Mouse (Mus musculus) c-Kit-positive CD71-positive TER-119-negative erythroid progenitor cells, embryonic 14.5 days (primary cell): ENCODE measurements around the gene Ccl22.

Experiments used
- DNase-seq: peaks from one replicate; pipeline ENCODE4 v3.0.0-alpha.2; 2013; ENCODE audit warnings: low read depth

Ccl22 gene

DNA sequence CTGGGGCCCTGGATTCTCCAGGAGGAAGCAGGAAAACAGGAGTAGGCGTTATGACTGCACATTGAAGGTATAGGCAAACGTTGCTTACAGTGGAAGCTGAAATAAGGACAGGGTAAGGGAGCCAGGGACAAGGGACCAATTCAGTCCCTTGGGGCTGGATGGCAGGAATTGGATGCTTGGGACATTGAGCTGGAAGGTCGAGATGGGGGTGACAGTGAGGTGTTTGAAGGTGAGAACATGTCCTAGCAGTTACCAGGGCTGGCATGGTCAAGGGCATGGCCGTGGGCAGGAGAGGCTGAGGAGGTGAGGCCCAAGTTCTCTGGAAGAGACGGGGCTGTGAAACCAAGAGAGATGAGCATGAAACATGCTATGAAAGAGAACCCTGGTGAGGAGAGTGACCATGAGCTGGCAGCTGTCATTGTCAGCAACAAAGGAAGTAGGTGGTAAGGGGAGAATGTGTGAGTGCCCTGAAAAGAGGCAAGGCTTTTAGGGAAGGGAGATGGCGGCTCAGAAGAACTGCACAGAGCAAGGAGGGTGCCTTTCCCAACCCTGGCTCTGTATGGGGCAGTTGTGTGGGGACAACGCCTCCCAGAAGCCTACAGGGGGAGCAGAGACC lies 10.5 kb upstream of the Ccl22 start:
- no peak for DNase-seq

DNA sequence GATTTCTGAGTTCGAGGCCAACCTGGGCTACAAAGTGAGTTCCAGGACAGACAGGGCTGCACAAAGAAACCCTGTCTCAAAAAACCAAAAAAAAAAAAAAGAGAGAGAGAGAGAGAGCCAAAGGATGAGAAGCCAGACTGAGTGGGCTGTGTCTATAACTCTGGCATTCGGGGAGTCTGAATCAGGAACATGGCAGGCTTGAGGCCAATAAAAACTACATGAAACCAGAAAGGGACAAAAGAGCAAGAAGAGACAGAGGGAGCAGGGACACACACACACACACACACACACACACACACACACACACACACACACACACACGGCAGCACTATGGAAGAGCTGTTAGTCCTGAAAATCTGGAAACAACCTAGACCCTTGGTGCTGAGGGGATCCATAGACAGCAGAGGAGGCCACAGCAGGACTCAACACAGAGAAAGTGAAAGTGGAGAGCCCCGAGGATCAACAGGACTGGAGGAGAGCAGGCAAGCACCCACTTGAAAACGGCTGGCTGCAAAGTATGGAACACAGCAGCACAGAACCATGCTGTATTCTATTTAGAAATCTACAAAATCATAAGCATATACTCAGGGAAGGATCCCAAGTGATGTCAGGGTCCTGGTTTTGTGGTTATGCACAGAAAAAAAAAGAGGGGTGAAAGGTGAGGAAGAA lies 9.8 kb upstream of the Ccl22 start:
- no peak for DNase-seq

DNA sequence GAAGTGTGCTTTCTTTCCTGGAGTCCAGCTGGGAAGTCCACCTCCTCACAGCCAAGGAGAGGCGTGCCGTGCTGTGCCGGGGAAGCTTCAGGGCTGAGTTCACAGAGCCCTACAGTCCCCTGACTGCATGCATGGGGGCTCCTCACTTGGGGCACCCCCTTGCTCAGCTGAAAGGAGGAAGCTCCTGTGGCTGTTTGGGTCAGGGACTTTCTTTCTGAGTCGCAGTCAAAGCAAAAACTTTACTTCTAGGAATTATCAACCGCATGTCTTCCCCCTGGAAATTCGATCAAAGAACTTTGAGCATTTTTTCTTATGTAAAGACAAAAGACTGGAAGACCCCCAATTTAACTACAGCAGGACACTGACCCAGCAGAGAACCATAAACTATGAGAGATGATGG lies 5.6 kb upstream of the Ccl22 start:
- DNase-seq = no peak

DNA sequence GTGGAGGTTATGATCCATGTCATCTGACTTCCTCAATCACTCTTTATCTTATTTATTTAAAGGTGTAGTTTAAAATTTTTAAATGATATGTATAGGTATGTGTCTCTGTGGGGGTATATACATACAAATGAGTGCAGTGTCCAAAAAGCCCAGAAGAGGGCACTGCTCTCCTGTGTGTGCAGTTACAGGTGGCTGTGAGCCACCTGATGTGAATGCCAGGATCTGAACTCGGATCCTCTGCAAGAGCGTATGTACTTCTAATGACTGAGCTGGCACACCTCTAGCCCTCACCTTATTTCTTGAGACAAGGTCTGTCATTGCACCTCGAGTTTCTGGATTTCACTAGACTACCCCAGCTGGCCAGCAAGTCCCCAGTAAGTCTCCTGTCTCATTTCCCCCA lies 4.8 kb upstream of the Ccl22 start:
- no peak for DNase-seq

DNA sequence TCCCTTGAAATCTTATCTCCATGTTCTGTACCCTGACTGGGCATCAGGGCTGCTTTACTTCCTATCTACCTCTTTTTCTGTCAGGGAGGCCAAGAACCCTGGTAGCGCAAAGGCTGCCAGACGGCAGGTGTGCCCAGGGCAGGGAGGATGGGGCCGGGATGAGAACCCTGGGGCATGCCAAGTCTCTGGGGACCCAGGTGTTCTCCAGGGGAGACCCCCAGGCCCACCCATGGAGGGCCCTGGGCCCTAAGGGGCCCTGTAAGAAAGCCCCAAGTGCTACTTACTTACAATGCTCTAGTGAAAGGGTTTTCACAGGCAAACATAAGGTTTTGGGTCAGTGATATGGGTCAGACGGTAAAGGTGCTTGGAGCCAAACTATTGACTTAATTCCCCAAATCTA lies 3.7 kb upstream of the Ccl22 start:
- no peak for DNase-seq

DNA sequence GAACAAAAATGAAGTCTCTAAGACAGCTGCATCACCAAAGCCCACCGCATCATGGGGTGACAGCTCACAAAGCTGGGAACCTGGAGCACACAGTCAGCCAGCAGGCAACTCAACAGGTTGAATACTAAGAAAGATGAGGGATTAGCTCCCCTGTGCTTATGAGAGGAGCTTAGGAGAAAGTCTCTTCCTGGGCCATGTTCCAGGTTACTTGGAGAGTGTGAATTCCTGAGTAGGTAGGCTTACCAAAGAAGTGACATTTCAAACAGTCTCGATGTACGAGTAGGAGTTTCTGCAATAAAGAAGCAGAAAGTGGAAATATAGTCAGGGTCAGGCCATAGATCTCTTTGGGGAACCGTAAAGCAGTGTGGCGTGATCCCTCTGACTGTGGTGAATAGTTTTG lies 906 bp upstream of the Ccl22 start:
- DNase-seq = no peak

DNA sequence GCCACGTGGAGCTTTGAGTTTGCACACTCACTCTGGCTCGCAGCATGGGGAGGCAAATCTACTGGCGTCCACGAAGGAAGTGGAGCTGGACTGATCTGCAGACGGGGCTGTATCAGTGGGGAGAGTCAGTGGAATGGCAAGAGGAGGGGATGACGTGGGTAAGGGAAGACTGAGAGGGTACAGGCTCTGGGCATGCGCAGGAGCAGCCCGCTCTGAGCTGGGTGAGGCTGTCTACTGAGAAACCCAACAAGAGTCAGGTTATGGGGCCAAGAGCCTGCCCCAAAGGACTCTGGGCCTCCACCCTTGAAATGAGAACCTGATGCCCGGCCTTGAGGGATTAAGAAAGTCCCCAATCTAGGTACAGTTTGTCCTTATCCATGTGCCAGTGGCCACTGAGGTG lies 418 bp upstream of the Ccl22 start:
- no peak for DNase-seq

DNA sequence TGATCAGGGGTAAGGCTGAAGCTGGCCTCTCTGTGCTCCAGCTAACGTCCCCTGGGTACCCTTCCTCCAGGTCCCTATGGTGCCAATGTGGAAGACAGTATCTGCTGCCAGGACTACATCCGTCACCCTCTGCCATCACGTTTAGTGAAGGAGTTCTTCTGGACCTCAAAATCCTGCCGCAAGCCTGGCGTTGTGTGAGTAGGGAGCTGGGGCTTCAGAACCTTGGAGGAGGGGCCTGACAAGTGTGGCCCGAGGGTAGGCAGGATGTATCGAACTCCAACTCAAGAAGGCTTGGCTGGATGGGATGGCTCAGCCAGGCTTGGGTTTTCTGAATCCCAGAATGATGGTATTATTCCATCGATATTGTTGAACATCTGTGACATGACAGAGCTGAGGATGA lies 1.4 kb downstream of the Ccl22 start:
- no peak for DNase-seq

DNA sequence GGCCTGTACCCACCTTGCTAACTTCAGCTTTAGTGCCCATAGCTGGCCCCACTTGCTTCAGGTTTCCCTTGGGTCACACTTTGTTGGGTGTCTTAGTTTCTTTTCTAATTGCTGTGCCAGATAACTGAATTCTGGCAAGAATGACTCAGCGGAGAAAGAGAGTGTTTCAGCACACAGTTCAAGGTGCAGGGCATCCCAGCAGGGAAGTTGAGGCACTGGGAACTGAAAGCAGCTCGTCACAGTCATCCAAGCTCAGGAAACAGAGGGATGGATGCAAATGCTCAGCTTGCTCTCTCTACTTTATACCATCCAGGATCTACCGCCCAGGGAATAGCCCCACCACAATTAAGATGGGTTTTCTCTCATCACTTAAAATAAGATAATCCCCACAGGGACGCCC lies 3.0 kb downstream of the Ccl22 start:
- DNase-seq = no peak

DNA sequence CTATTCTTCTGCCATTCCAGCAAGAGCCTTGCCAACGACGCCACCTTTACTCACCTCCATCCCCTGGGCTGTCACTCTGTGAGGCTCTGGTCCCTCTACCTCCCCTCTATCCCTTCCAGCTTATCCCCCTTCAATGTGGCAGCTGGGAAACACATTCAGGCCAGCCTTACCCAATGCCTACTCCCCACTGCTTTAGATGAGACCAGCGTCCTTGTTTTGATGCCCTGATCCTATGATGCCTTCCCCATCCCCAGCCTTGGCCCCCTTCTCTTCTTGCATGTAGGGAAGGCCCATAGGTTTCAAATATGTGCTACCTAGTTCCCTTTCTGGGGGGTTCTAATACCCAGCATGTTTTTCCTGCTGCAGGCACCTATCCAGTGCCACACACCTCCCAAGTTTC lies 4.6 kb downstream of the Ccl22 start:
- DNase-seq = no peak

DNA sequence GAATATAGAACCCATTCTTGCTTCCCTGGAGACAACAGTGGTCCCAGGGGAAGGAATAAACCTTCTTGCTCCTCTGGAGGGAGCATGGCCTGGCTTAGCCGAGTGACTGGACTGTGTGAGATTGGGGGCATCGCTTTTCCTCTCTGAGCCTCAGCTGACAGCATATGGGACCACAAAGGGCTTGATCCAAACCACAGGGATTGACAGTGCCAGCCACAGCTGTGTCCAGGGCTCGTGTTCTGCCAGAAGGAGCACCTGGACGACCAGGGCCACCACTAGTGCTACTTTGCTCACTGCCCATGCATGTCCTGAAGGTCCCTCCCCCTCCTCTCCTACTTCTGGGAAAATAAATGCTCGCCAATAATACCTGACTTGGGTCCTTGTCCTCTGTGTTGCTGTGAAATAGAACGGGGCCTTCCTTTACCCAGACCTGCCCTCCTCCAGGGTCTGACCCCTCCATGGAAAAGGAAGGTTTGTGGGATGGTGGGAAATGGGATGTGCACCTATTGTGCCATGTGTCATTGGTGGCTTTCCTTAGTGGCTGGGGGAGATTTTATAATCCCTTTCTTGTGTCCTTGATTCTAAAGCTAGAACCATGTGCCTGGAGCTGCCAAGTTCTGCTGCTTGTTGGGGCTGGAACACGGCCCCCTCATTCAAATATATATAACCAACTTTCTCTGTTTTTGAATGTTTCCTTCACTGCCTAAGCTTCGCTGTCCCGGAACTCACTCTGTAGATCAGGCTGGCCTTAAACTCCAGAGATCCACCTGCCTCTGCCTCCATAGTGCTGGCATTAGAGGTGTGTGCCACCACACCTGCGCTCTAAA lies 5.8 kb downstream of the Ccl22 start:
- no peak for DNase-seq

DNA sequence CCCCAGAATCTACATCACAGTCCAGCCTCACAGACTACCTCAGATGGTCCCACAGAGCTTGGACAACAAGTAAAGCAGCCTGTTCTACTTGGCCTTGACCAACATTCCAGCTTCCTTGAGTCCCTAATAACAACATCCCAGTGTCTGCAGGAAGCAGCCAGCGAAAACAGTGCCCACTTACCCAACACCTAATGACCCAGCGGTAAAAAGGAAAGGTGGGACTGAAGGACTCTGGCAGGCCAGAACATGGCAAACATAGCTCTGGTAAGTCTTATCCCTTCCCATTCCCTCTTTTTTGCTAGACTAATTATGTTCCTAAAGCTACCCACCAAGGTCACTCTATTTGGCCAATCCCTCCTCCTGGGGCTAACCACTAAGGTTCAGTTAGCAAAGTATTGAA lies 8.6 kb downstream of the Ccl22 start:
- no peak for DNase-seq

DNA sequence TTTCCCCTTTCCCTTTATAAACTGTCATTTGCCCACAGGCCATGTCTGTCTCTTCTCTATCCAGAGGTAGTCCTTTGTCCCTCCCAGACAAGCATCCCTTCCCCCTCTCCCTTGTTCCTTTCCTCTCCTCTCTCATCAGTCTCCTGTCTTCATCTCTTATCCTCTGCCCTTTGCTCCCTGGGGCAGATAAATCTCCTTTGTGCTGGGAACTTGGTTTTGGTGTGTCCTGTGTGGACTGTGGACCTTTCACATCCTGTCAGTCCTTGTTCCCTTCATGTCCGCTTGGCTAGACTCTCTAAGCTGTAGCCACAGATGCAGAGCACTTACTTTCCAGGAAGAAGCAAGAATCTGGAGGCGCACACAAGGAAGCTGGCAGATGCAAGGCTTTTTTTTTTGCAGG lies 9.1 kb downstream of the Ccl22 start:
- DNase-seq = no peak

DNA sequence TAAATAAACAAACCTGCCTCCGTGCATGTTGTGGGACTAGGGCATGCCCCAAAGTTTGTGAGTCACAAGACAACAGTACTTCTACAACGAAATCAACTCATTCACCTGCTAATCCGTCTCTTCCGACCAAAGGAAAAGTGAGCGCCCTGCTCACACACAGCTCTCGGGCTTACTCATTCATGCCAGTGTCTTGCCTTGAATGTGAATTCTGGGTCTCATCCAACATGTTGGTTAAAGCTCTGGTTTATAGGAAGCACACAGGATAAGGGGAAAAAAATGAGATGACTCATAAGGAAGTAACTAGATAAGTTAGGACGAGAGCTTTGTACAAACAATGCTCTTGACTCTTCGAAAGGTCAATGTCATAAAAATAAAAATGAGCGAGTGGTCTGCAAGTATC lies 21.6 kb downstream of the Ccl22 start:
- DNase-seq = no peak

DNA sequence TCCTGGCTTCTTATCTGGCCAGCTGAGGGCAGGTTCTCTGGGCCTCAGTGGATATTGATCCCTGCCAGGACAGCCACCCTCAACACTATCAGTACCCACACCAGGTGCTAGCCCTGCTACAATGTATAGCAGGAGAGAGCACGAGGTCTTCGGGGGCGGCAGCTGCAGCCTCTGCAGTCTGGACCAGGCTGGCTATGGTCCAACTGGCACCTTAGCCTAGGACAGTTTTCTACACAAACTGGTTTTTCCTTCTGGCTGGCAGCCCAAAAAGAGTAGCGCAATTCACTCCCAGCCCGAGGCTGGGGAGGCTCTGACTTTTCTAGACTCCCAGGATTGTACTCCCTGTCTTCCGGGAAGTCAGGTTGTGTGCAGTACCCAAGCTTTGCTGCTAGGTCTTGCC lies 25.6 kb downstream of the Ccl22 start:
- no peak for DNase-seq

DNA sequence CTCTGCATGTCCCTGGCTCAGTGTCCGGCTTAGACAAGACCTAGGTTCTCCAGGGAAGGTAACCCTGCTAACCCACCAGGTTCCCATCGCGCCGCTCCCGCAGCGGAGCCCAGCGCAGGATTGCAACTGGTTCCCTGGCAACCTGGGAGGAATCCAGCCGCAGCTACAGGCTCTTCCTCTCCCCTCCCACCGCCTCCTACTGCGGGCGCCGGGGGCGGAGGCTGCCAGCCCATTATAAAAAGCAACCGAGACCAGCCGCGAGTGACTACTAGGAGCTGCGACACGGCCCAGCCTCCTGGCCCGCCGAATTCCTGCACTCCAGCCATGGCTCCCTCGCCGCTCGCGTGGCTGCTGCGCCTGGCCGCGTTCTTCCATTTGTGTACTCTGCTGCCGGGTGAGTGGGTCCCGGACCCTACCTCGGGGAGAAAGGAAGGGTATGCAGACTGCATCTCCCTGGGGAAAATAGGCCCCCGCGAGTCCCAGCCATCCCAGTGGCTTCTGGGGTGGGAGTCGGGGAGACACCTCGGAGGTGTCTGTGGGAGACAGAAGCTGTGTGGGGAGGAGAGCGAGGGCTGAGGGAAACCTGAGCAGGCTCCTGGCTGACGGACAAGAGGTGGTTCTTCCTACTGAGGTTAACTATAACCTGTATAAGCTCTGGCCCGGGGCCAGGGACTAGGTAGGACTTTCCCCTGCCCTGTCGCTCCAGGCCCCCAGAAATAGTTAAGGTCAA lies 26.7 kb downstream of the Ccl22 start, which contains the start of gene Cx3cl1:
Gene Cx3cl1, plus strand, starts transcription at position 69 of the 730 bp plus-strand sequence.
- no peak for DNase-seq

DNA sequence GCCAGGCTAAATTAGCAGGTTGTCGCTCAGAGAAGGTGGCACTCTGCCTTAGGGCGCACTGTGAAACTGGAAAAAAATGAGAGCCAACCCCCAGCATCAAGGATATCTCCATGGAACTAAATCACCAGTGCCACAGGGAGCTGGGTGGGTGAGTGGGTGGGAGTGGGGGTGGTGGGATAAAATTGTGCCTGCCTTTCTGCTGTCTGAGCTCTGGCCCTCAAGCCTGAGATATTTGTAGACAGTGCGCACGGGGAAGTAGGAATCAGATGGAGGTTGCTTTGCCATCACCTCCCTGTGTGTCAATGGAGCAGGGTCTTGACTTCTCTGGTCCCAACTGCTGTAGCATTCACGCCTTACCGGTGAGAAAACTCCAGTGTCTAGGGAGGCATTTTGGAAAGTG lies 27.7 kb downstream of the Ccl22 start:
- DNase-seq = no peak

DNA sequence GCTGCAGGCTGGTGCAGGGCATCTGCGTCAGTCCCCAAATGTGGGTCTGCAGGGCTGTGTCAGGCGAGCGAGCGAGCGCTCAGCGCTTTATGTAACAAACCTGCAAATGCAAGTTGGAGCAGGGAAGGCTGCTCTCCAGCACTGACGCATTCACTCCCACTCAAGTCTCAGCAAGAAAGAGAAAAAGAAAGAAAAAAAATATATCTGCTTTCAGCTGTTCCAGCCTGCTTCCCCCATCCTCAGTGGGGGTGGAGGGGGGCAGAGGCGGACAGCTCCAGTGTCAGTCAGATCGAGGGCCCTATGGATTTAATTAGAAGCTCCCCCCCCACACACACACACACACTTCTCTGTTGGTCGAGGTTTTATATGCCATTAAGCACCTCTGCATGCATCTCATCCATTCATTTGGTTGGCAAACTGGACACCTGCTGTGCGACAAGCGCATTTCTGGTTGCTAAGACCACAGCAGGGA lies 28.3 kb downstream of the Ccl22 start:
- DNase-seq = no peak

DNA sequence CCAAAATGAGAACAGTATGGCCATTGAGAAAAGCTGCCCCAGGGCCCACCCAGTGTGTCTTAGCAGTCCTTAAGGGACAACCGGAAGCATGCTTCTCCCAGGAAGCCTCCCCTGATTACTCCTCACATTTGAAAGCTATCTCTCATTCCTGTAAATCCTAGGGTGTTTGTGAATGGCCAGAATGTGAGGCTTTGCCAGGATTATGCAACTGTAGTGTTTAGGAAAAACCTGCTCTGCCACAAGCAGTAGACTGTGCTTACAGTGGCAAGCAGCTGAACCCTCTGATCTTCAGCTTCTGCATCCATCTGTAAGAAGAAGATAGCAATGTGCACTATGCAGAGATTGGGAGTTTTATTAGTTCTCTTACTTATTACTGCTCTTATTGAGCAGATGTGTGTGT lies 29.2 kb downstream of the Ccl22 start:
- DNase-seq = no peak

DNA sequence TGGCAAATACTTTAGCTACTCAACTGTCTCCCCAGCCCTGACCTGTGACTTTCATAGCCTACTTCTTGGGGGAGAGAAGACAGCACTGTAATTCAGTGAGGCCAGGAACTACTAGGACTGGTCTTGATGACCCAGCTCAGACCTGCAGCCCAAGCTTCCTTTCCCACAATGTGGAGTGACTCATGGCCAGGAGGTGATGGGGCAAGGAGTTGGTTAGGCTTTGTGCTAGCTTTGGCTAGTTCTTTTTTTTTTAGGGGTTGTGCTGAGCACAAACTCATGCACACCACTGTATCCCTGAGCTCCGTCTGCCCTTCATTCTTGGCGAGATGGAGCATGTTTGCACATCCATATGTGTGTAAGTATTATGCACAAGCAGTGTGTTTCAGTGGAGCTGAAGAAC lies 31.0 kb downstream of the Ccl22 start:
- DNase-seq = no peak

DNA sequence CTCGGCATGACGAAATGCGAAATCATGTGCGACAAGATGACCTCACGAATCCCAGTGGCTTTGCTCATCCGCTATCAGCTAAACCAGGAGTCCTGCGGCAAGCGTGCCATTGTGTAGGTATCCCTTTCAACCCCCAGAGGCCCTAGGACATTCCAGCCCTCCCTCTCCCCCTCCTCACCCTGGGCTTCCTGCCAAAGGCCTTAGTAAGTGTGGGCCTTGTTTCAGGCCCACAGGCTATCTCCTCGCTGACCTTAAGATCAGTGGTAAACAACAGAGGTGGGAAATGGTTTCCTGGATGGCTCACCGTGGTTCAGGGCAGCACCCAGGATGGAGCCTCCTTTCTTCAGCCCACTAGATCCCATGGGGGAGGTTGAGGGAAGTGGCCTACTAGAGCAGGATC lies 32.6 kb downstream of the Ccl22 start:
- no peak for DNase-seq

DNA sequence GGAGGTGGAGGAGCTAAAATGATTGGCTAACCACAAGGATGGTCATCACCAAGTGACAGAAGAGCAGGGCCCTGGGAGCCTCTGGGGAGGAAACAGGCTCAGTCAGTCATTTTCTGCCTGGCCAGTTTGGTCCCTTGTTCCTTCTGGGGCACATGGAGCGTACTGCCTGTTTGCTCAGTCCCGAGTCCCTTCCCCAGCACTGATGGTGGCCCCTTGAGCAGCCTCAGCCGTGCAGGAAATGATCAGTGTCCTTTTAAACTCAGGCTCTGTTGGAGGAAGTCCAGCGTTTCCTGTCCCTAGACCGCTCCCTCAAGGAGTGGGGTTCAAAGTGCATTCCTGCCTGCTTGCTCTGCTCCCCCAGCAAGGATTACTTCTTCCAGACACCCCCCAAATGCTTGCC lies 33.1 kb downstream of the Ccl22 start:
- no peak for DNase-seq
